Mouse (Mus musculus) activated CD4-positive, CD25-positive, alpha-beta regulatory T cell, adult 4 months (primary cell): ENCODE data around the gene Sectm1b. TPM values are rescaled to one million over a fixed set of nuclear protein-coding genes. Genes with fewer than 3 reads are reported as not detected.
"Not testable (repeated sequence)": the region's sequence is repeated elsewhere in the genome, so short reads cannot be mapped to it uniquely, and the experiment has no call there.

Experiments
- ATAC-seq: one replicate; pipeline ENCODE4 v1.8.0; 2017
- polyA plus RNA-seq, 2 experiments: library from polyadenylated mRNA; unstranded; fragments of 100-300 nt; shearing (Covaris generic); gene quantifications; one replicate each; pipeline ENCODE4 v1.2.1; 2017

Gene Sectm1b
- polyA plus RNA-seq, result not detected

DNA sequence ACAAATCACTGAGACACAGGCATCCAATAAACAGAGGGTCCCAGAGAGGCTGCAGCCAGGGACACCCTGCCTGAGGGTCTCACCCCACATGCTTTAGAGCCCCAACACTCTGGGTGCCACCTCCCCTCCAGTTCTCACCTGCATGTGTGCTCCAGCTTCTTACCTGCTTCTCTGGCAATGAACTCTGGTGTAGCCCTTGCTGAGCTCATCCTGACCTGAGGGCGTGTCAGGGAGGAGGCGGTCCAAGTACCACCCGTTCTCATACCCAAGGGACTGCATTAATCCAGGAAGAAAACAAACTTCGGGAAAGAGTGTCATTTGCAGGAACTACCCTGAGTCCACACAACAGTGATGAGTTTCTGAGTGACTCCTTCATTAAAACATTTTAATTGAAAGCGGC is at the start of gene Sectm1b:
TSS of gene Sectm1b (minus strand) at position 191 of the 400 bp plus-strand sequence.
- no peak for ATAC-seq

DNA sequence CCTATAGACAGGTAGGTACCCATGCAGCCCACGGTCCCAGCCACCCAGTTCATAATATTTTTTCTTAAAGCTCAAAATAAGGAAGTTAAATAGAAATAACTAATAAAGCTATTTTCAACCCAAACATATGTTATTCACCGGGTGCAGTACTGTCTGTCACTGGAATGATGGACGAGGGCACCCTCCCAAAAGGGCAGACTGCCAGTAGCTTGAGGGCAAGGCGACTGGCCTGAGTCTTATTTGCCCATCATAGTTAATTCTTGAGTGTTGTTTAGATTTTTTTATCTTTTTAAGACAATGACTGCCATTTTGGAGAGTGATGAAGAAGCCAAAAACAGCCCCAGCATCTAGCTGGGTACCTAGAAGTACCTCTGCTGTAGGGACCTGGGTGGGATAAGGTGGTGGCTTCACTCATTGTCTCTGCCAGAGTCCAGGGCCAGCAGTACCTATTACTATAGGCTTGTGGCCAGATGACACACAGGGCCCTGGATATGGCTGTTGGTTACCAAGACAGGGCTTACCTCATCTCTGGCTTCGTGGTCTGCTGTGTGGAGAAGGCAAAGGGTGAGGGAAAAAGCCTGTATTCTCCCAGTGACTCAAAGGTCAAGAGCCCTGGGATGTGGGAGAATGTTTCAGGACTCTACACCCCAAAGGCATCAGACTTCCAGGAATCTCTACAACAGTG is 48.9 kb upstream of the Sectm1b start:
- no peak for ATAC-seq

DNA sequence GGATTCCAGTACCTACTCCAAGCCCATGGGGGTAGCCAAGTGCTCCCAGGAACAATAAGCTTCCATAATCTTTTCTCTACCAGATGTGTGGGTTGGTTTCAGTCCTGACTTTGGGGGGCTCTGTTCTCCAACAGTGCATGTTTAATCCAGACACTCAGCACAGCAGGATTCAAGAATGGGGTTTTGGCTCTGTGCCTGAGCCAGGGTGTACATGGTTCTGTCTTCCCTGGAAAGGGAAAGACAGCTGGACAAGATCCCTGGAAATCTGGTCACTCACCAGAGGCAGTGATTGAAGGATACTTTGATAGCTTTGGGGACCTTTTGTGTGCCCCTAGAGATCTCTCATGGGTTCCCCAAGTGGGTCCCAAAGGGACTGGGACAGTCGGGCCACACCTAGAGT is 48.2 kb upstream of the Sectm1b start:
- no peak for ATAC-seq

DNA sequence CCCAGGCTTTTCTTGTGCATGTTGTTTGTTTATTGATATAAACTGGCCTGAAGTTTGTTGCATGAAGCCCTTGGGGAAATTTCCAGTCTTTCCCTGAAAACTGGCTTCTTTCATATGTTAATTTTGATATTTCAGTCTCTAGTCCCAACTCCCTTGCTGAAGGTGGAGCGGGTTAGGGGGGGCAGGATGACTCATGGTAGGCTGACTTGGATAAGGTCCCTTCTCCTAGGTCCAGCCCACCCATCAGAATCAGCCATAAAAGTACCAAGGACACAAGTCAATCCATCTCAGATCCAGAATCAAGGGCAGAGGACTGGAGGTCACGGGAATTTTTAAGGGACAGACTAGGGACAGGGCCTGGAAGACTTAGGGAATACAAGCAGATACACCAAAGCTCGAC is 47.7 kb upstream of the Sectm1b start:
- ATAC-seq, result no peak

DNA sequence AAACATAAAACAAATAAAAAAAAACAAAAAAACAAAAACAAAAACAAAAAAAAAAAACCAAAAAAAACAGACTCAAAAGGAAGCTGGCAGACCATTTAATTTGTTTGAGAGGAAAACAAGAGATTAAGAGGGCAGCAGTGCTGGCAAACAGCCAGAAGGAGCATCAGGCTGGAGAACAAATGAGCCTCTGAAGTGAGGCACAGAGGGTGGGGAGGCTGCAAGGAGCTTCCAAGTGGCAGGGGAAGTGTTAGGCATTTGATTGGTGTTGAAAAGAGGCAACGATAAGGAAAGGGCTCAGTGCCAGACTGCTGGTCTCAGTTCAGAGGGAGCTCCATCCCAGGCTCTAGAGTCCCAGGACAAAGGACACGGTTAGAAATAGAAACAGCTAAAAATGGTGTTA is 46.6 kb upstream of the Sectm1b start:
- no peak for ATAC-seq

DNA sequence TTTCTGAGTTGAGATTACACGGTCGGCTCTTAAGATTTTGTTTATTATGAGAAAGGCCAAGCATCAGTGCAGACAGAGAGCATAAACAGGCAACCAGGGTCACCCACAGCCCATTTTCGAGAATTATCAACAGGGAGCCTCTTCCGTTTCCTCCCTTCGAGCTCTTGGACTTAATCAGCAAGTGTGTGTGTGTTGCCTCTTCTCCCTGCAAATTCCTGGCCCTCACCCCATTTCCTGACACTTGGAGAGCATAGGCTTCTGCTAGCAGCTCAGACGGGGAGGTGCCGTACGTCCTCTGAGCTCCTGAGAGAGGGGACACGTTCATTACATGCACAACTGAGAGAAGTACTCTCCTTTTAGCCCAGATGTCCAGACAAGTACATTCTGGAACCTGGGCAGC is 44.7 kb upstream of the Sectm1b start:
- no peak for ATAC-seq

DNA sequence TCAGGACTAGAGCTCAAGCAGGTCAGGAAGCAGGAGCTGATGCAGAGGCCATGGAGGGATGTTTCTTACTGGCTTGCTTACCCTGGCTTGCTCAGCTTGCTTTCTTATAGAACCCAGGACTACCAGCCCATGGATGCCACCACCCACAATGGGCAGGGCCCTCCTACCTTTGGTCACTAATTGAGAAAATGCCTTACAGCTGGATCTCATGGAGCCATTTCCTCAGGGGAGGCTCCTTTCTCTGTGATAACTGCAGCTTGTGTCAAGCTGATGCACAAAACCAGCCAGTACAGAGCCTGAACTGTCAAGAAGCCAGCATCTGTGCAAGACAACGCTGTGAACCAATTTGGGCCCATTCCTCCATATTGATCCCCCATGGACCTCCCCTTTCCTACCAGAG is 43.9 kb upstream of the Sectm1b start:
- not testable (repeated sequence) for ATAC-seq

DNA sequence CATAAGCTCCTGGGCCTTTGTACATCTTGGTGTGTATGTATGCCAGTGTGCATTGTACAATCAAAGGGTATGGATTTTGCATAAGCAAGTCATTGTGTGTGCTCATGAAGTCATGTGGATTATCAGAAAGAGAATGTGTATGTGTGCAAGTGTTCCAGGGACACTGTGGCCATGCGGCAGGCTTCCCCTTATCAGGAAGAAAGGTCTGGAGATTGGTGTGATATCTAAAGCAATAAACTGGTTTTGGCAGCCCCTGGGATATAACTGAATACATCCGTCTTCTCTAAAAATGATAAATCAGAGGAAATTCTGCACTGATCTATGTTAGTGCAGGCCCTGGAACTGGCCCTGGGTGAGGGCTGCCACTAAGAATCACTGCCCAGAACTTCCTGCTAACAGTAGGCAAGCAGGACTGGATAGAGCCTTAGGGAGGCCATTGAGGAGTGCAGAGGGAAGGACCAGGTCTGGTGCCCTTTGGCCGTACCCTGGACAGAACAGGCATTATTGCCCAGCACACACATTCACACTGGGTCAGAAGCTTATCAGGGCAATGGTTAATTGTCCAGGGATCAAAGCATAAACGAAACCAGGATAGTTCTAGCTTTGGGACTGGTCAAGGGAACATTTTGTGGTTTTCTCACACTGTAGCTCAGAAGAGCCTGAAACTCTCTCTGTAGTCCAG is 37.9 kb upstream of the Sectm1b start:
- ATAC-seq, result no peak

DNA sequence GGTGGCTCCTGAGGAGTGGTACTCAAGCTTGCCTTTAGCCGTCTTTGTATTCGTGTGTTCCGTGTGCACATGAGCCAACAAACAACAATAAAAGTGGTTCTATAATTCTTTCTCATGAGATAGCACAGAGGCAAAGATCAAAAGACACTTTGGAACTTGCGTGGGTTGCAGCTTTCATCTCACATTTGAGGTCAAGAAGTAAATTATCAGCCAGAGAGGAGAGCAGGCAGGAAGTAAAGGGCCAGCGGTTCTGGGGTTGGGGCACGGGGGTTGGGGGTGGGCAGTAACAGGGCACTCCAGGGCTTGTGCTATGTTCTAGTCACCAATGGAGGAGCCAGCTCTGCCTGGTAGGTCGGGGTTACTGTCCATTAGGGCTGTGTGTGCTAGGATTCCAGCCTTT is 37.3 kb upstream of the Sectm1b start:
- peak; percentile 49 for ATAC-seq

DNA sequence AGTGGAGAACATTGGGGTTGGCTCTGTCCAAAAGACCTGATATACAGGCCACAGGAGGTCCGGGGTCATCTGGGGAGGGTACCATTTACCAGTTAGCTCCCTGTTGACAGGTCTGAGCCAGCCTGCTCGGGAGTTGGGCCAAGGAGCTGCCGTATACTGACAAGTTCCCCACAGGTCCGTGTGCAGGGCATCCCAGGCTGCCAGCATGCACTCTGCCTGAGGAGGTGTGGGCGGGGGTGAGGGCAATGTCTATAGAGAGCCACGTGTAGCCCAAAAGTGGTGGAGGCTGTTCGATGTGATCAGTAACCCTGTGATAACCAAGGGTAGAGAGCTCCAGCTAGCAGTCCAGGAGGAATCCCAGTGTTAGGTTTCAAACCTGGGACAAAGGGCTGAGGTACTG is 36.4 kb upstream of the Sectm1b start:
- ATAC-seq, result no peak

DNA sequence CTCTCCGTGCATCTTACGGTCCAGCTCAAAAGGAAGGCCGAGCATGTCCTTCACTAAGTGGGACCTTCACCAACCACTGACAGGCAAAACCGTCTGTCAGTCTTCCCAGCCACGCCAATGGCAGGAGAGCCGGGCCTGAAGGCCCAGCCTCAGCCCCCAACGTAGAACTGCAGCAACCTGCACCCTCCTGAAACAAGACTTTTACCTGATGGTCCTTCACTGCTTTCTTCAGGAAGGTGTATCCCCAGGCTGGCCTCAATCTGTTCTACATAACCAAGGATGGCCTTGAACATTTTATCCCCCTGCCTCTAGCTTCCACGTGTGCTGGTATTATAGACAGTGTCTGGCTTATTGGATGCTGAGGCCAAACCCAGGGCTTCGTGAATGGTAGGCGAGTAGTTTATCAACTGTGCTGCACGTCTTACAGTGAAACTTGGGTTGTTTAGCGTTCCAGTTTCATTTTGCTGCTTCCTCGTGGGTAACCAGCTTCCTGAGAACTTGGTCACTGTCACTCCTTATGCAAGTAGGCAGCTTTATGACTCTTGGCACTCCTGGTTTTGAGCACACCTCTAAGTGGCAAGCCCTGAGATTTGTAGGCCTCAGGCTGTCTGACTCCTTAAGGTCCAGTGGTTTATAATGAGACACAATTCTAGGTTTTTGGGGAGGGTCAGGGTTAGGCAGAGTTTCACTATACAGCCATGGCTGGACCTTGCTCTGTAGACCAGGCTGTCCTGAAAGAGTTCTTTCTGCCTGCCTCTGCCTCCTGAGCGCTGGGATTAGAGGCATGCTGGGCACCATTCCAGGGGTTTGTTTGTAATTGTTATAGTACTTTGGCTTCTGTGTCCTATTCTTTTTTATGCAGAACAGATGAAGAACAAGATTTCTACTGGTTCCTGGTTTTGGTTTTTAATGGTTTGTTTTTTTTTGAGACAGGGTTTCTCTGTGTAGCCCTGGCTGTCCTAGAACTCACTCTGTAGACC is 29.5 kb upstream of the Sectm1b start:
- no peak for ATAC-seq

DNA sequence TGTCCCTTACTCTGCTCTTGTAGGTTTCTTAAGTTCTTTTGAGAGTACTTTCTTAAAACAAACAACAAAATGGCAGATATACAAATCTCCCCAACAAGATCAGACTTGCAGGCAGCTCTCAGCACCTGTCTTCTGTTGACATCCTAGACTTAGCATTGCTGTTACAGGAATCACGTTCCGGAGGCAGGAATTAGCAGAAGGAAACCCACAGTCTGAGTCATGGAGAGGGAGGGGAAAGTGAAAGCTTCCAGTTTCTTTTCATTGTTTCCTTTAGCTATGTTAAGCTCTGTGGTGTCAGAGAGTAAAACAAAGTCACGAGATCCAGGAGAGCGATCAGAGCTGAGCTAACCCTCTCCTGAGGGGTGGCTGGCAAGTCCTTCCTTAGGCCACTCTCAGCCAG is 27.6 kb upstream of the Sectm1b start:
- no peak for ATAC-seq

DNA sequence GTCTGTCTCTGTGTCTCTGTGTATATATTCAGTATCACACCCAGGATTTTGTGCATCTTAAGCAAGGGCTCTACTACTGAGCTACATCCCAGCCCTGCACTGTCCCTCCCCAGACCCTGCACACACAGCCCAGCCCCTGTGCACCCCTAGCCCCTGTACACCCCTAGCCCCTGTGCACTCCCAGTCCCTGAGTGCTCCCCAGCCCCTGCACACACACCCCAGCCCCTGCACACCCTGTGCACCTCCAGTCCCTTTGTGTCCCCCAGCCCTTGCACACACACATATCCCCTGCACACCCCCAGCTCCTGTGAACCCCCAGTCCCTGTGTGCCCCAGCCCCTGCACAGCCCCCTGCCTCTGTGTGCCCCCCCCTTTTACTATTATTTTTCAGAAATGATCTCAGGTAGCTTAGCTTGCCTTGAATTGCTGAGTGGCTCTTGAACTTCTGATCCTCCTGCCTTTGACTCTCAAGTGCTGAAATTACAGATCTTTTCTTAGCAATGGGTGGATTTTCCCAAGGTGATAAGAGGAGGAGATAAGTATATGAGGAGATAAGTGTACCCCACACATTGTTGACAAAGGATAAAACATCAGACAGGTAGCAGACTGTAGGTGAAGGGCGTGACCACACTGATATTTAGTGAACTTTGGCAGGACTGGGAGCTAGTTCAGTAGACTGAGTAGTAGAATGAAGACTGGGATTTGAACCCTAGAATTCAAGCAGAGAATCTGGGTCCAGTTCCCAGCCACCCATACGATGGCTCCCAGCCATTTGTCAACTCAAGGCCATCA is 26.6 kb upstream of the Sectm1b start:
- no peak for ATAC-seq

DNA sequence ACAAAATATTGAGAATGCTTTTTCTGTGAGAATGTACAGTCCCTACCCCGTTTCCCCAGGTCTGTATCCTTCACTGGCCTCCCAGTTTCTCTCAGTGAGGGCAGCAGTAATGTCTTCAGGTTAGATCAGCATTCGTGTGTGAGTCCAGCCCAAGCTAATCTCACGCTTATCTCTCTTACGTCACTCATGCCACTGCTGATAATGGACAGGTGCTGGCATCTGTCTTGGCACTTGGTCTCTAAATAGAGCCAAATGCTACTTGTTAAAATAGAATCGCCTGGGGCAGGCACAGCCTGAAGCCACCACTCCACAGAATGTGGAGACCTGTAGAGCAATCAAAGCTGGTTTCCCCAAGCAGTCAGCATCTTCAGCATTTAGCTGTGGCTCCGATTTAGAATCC is 25.6 kb upstream of the Sectm1b start:
- ATAC-seq, result no peak

DNA sequence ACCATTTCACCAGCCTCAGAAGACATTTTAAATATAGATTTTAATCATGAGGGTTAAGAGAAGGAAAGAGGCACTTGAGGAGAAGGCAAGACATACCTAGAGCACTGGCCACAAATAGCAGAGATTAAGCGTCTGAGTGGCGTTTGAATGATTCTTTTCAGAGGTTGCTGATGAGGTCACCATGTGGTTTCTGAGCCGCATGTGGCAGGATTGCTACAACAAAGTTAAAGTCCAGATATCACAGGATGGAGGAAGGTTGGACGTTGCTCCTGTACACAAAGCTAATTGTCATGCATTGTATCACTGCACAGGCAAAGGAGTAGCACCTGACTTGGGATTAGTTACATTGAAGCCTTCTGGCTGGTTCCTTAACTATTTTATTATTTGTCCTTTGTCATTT is 22.9 kb upstream of the Sectm1b start:
- ATAC-seq, result no peak

DNA sequence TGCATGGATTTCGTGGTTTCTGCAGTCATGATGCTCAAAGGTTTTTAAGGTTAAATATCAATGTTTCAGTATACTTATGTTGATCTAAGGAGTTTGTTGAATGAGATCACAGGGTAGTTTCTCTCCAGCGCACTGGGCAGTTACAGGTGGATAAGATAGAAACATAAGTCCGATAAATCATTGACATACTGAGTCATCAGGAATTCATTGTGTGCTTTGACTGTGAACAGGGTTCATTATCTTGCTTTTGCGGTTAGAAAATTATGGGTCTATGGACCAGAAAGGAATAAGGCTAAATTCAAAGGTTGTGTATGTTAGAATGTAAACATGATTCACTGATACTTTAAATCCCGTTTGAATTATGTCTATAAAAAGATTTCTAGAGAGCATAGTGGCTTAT is 21.8 kb upstream of the Sectm1b start:
- ATAC-seq, result no peak

DNA sequence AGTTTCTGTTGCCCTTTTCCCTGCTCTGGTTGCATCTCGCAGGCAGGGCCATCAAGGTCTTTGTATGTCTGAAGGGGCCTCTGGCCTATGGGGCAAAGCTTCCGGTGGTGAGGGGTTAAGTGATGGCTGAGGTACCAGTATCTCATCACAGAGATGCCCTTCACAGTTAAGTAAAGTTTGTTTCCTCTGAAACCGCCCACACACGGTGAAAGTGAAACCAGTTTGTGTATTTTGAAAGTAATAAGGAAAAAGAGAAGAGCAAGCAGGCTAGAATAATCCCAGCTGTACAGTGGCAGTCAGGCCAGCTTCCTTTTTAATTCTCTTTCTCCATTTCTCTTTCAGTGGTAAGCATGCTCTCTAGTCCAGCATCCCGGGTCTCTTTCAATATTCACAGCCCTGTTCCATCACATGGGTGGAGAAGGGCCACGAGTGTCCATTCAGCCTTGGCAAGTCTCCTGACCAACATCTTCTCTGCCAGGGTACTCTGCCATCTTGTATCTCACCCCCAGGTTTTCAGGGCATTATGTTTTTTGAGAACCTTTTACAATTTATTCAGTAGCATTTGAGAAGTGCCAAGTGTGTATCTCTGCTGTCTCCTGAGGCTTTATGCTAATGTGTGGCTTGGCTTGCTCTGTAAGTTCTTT is 19.6 kb upstream of the Sectm1b start:
- peak; percentile 93 for ATAC-seq

DNA sequence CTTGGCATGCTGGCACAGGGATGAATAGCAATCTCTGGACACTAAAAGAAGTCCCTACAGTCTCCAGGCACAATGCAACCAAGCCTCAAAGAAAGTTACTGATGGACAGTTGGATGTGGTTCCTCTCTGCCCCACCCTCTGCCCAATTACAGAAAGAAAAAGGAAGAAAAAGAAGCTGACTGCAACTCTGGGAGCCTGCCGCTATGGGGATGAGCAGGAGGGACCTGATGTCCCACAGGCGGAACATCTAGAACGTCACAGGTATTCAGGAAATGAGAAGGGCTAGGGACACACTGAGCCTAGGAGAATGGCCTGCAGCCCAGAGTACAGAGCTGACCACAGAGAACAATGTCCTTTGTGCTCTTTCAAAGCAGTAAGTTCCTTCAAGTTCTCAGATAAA is 18.9 kb upstream of the Sectm1b start:
- no peak for ATAC-seq

DNA sequence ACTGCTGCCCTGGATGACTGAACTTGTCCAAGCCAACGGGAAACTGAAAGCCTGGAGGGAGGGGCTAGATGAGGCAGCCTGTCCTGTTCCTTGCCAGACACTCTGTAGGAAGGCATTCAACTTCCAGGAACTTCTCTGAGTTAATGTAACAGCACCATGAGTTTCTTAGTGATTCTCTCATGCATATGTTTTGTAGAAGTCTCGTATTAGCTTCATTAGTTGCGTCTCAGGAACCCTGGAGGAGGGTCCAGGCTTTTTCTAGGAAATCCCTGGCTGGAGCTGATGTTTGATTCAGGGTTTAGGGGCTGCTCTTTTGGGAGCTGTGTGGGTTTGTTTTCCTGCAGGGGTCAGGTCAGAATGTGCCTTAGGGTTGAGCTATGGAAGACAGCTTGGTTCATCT is 17.8 kb upstream of the Sectm1b start, which contains the start of gene Sectm1a:
TSS of gene Sectm1a (minus strand) at position 101 of the 400 bp plus-strand sequence.
- no peak for ATAC-seq

DNA sequence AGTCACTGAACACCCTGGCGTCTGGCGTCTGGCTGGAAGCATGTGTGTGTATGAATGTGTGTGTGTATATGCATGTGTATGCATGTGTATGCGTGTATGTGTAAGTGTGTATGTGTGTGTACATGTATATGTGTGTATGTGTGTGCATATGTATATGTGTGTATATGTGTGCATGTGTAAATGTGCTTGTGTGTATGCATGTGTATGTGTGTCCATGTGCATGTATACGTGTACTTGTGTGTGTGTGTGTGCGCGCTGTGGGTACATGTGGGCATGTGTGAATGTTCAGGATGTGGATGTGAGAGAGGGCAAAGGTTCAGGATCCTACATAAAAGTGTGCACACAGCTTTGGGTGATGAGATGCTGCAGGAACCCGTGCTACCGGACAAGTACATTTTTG is 17.0 kb upstream of the Sectm1b start:
- no peak for ATAC-seq

DNA sequence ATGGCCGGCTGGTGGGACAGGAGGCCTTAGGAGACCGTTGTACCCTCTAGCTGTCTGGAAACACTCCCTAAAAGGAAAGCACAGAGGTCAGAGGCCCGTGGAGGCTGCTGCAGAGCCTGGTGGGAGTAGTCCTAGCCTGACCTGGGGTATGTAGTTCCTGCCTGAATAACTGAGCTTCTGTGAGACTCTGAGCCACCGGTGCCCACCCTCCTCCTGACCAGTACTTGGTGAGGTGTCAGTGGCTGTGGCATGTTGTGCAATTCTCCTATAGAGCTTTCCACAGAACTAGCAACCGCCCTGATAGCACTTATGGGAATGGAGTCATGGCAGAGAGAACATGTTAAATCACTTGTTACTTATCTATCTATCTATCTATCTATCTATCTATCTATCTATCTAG is 12.3 kb upstream of the Sectm1b start:
- no peak for ATAC-seq

DNA sequence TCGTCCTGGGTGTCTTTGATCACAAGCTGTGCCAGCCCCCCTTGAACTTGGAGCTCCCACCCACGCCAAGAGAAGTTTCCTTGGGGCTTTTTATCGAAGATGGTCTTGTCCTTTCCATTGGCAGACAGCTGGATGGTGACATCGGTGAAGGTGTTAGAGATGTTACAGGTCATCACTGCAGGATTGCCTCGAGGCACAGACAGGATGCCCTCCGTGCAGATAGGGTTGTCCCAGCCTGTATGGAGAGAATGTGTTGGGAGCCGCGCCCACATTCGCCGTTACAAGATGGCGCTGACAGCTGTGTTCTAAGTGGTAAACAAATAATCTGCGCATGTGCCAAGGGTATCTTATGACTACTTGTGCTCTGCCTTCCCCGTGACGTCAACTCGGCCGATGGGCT is 6.3 kb upstream of the Sectm1b start:
- ATAC-seq, result not testable (repeated sequence)
